Mouse (Mus musculus) lung, embryonic 16.5 days (tissue): ENCODE results near the gene Tgif2. TPM values are rescaled to one million over a fixed set of nuclear protein-coding genes. Genes with fewer than 3 reads are reported as not detected.
"Not testable (repeated sequence)": the region's sequence is repeated elsewhere in the genome, so short reads cannot be mapped to it uniquely, and the experiment has no call there.

Experiments
- ATAC-seq: fragments of 200-750 bp; cut with Nextera tagmentation; 2 replicates; pipeline ENCODE4 v1.8.0; 2017; ENCODE audit warnings: low read depth, mild to moderate bottlenecking, moderate library complexity
- H3K27ac ChIP-seq: fragments of 300-500 bp; sonication (generic); 2 replicates; pipeline ENCODE4 v1.5.1; 2014; ENCODE audit warnings: mild to moderate bottlenecking, control low read depth, low read length
- H3K27me3 ChIP-seq: fragments of 300-500 bp; sonication (generic); 2 replicates; pipeline ENCODE4 v1.6.1; 2014; ENCODE audit warnings: low read depth, low read length, mixed read lengths; ENCODE audit not compliant: control insufficient read depth, insufficient read depth
- H3K36me3 ChIP-seq: fragments of 300-500 bp; sonication (generic); 2 replicates; pipeline ENCODE4 v1.6.1; 2014; ENCODE audit warnings: low read length; ENCODE audit not compliant: control insufficient read depth, insufficient read depth
- H3K4me1 ChIP-seq: fragments of 300-500 bp; sonication (generic); replicated peaks from 2 replicates; pipeline ENCODE4 v1.6.1; 2014; ENCODE audit warnings: low read length, mixed read lengths; ENCODE audit not compliant: control insufficient read depth, insufficient read depth
- H3K4me2 ChIP-seq: fragments of 300-500 bp; sonication (generic); 2 replicates; pipeline ENCODE4 v1.6.1; 2014; ENCODE audit warnings: low read depth, low read length, control low read depth
- H3K4me3 ChIP-seq: fragments of 300-500 bp; sonication (generic); 2 replicates; pipeline ENCODE4 v1.5.1; 2014; ENCODE audit warnings: mild to moderate bottlenecking, low read length, control low read depth
- H3K9ac ChIP-seq: fragments of 300-500 bp; sonication (generic); 2 replicates; pipeline ENCODE4 v1.6.1; 2014; ENCODE audit warnings: low read length, control low read depth
- H3K9me3 ChIP-seq: fragments of 300-500 bp; sonication (generic); 2 replicates; pipeline ENCODE4 v1.6.1; 2016; ENCODE audit warnings: low read length; ENCODE audit not compliant: control insufficient read depth
- WGBS: fragments of 180-500 bp; shearing (Covaris S2); extraction: QIAGEN DNeasy Blood & Tissue Kit; methylation state at CpG from one replicate; pipeline ENCODE4 v1.1.7; 2014; 5-methylcytosine and 5-hydroxymethylcytosine counted together
- polyA plus RNA-seq: library from polyadenylated mRNA; unstranded; fragments of >200 nt; fragmentation: Nextera tagmentation; extraction: Ambion mirVana; gene quantifications from 2 replicates; pipeline ENCODE4 v1.2.1, GENCODE M21; 2015

Gene Tgif2
- polyA plus RNA-seq, 1 experiment from 2014 or later = 47.7 TPM

DNA sequence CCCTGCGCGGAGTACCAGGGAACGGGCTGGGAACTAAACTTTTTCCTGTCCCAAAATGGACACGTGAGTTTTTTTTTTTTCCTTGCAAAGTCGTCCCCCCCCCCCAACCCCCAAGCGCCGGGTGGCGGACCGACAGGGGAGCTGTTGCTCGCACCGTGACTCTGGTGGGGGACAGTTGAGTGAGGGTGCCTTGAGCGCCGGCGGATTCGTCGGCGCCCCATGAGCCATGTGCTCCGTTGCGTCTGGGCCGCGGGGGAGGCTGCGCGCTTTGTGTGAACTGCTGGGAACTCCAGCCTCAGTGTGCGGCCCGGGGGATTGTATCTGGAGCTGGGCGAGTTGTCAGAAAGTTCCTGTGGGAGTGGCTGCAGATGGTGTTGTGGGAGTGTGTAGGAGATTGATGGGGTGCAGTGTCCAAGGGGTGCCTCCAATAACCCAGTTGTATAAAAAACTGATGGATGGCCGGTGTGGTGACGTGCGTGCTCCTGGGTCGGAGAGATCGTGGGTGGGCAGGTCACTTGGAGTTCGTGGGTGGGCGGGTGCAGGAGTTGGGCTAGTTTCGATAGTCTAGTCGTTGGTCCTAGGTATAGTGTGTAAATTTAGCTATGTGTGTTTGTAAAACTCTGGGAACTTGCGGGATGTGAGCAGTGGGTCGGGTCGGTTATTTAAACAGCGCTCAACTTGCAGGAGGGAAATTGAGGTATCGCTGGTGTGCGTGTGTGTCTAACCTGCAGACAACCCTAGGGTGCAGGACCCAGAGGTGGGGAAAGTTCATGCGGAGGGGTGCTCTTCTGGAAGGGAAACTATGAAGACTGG, 1.4 kb downstream of the Tgif2 start:
- ATAC-seq = peak; percentile 26
- peaks cover 60% of the 10 kb centered on the region for H3K4me1 ChIP-seq

DNA sequence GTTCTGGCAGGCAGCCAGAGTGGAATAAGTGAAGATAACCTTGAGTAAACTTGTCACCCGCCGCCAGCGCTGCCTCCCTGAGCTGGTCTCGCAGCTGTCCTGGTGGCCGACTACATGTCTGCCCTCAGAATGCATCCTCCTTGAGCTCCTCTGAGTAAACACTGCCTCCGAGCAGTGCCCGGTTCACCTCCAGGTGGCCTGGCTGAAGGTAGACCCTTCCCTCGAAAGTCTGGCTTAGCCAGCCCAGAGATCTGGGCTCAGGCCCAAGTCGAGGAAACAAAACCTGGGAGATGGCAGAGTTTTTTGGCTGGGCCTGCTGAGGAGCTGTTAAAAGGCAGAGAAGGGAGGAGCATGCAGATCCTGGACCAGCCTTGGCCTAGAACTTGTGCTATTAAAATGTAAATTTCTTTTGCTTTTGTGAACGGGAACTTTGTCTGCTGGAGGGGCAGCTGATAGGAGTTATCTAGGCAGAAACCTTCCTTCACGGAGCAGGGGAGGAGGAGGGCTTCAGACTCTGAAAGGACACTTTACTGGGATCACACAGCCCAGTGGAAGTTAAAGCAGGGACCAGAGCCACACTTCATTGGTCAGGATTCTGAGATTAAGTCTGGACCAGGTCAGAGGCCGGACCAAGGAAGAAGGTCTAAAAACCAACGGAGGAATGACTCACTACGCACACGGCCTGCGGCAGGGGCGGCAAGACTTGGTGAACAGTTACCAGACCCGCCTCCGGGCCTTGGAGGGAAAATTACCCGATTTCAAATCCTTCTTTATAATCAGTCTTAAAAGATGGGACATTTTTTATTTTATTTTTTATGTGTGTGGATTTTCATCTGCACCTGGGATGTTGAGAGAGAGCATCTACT, 2.3 kb downstream of the Tgif2 start:
- Histone ChIP-seq H3K27me3 (no peaks in the 10 kb centered on the region), H3K4me3 (peak overlapping the region; percentile 91), H3K4me1 (peaks cover 60% of the 10 kb centered on the region), H3K4me2 (peak overlapping the region; percentile 94), H3K9ac (peak overlapping the region; percentile 93), H3K36me3 (peaks cover 3% of the 10 kb centered on the region), H3K27ac (peak overlapping the region; percentile 98), H3K9me3 (no peaks in the 10 kb centered on the region)
- ATAC-seq = 0 out of 2 replicates have a peak, but pooled peaks have one; percentile 0
- WGBS = 7% methylated on average over 20 of the region's 20 CpGs

More for the DNA sequence above, 1.4 kb downstream of the Tgif2 start:
- Histone ChIP-seq H3K4me2 (peak overlapping the region; percentile 94), H3K9ac (peak overlapping the region; percentile 93), H3K4me3 (peak overlapping the region; percentile 91), H3K27ac (peak overlapping the region; percentile 98), H3K9me3 (no peaks in the 10 kb centered on the region), H3K27me3 (no peaks in the 10 kb centered on the region), H3K36me3 (peaks cover 3% of the 10 kb centered on the region)
- under 1% methylated on average over 35 of the region's 42 CpGs for WGBS

DNA sequence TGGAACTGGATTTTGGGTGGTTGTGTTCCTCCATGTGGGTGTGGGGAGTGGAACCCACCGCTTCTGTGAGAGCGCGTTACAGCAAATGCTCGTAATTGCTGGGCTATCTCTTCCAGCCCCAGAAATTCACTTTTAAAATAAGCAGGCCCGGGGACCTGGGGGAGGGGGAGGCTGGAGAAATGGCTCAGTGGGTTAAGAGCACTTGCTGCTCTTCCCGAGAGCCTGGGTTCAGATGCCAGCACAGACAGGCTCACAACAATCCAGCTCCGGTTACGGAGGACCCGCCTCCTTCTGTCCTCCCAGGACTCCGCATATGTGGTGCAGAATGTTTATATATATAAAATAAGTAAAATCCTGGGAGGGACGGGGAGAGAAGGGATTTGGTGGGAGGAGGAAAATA, 2.9 kb downstream of the Tgif2 start:
- Histone ChIP-seq H3K4me2 (peak overlapping the region; percentile 94), H3K9me3 (no peaks in the 10 kb centered on the region), H3K36me3 (peaks cover 8% of the 10 kb centered on the region), H3K4me1 (peaks cover 60% of the 10 kb centered on the region), H3K9ac (peak overlapping the region; percentile 93), H3K27me3 (no peaks in the 10 kb centered on the region), H3K27ac (peak overlapping the region; percentile 98), H3K4me3 (peak overlapping the region; percentile 91)
- 14% methylated on average over 11 of the region's 11 CpGs for WGBS
- no peak for ATAC-seq

DNA sequence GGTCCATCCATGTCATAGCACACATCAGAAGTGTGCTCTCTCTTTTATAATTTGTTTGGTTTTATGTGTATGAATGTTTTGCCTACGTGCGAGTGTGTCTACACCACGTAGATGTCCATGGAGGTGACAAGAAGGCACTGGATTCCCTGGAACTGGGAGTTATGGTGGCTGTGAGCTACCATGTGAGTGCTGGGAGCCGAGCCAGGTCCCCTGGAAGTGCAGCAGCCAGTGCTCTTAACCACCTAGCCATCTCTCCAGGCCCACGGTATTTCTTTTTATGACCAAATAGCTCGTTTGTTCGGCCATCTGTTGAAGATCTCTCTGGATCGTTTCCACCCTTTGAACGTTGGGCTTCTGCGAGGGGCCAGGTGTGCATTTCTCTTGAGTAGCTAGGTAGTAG, 3.5 kb downstream of the Tgif2 start:
- no peak for ATAC-seq
- Histone ChIP-seq H3K9ac (no peak overlapping the region), H3K4me1 (peaks cover 56% of the 10 kb centered on the region), H3K27me3 (no peaks in the 10 kb centered on the region), H3K4me2 (no peak overlapping the region), H3K36me3 (peaks cover 8% of the 10 kb centered on the region), H3K4me3 (no peak overlapping the region), H3K27ac (no peak overlapping the region), H3K9me3 (no peaks in the 10 kb centered on the region)
- 57% methylated on average over 10 of the region's 10 CpGs for WGBS

DNA sequence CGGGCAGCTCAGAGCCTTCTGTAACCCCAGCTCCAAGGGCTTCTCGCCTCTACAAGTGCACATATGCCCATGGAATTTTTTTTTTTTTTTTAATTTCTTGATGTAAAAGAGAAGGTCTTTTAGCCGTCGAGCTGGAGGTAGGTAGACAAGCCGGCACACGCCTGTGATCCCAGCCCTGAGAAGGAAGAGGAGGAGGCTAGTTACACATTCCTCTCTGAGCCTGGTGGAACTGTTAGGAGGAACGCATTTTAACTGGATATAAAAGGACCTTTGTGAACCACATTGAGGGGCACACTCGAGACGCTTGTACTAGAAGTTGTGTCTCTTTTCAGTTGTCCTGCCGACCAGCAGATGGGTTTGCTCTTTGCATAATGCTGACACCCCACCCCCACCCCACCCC, 4.9 kb downstream of the Tgif2 start:
- no peak for ATAC-seq
- Histone ChIP-seq H3K9me3 (no peaks in the 10 kb centered on the region), H3K4me1 (peaks cover 46% of the 10 kb centered on the region), H3K4me2 (peak overlapping the region; percentile 10; the same call in 1 of the 2 replicates), H3K4me3 (no peak overlapping the region), H3K27me3 (no peaks in the 10 kb centered on the region), H3K36me3 (peaks cover 11% of the 10 kb centered on the region), H3K9ac (no peak overlapping the region; the same call in 1 of the 2 replicates), H3K27ac (peak overlapping the region; percentile 71)
- WGBS = 31% methylated on average over 10 of the region's 10 CpGs

DNA sequence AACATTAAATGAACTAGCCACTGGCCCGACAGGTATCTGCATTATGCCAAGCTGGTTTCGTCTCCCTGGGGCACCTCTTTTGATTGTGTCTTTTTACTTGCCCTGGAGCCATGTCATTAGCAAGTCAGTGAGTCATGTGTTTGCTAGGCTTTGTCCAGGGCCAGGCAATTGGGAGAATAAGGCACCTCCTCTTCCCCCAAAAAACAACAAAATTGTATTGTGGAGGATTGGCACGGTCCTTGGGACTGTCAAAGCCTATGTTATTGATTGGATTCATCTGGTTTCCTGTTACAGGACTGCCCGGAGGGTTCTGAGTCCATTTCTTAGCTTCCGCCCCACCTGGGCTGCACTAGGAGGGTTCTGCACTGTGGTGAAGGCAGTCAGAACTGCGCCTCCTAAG, 7.8 kb downstream of the Tgif2 start:
- H3K27me3 ChIP-seq = no peaks in the 10 kb centered on the region
- H3K9me3 ChIP-seq = no peaks in the 10 kb centered on the region
- 64% methylated on average over 6 of the region's 6 CpGs for WGBS
- peaks cover 34% of the 10 kb centered on the region for H3K4me1 ChIP-seq
- H3K4me2 ChIP-seq = no peak overlapping the region
- H3K9ac ChIP-seq = no peak overlapping the region
- H3K27ac ChIP-seq = no peak overlapping the region
- H3K36me3 ChIP-seq = peaks cover 21% of the 10 kb centered on the region
- H3K4me3 ChIP-seq = no peak overlapping the region
- no peak for ATAC-seq

DNA sequence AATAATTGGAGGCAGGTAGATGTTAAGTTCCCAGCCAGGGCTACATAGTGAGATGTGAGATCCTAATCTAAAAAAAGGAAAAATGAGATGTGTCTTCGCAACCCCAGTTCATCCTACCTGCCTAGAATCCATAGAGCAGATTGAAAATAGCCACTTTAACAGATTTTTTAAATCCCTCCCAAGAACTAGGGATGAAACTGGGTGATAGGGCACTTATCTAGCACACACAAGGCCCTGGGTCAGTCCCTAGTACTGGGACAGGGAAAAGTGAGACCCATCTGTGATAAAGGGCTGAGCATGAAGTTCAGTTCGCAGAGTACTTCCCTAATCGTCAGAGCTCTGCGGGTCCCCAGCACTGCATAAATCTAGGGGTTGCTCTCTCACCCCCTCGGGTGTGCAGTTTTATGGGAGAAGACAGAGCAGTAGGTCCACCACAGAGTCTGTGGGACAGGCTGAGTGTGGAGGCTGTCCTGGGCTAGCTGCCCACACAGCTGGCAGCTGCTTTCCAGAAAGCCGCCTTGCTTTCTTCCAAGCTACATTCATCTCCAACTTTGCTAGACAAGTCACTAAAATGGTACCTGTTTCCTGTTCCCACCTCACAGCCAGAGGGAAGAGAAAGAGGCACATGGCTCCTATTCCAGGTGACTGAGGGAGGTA, 8.8 kb downstream of the Tgif2 start:
- Histone ChIP-seq H3K27ac (no peak overlapping the region), H3K9me3 (no peaks in the 10 kb centered on the region), H3K4me2 (no peak overlapping the region), H3K27me3 (no peaks in the 10 kb centered on the region), H3K36me3 (peaks cover 21% of the 10 kb centered on the region), H3K4me1 (peaks cover 24% of the 10 kb centered on the region), H3K9ac (no peak overlapping the region), H3K4me3 (no peak overlapping the region)
- ATAC-seq = no peak
- WGBS = 73% methylated on average over 6 of the region's 6 CpGs

DNA sequence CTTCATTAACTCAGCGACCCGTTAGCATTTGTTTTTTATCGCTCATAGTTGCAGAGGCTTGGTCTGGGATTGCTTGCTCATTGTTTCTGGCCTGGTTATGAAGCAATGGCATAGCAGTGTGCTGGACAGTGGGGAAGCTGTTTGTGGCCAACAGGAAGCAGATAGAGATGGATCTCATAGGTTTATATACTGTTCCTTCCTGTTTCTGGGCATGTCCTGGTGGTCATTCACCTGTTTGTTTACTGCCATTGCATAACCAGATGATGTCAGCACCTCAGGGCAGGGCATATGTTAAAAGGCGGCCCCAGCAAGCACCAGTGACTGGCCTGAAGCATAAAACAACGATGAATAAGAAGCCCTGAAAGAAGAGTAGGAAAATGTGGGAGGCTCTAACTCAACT, 10.7 kb downstream of the Tgif2 start:
- H3K4me3 ChIP-seq = no peak overlapping the region
- no peak overlapping the region for H3K4me2 ChIP-seq
- no peaks in the 10 kb centered on the region for H3K9me3 ChIP-seq
- H3K36me3 ChIP-seq = peaks cover 21% of the 10 kb centered on the region
- 72% methylated on average over 5 of the region's 5 CpGs for WGBS
- peaks cover 6% of the 10 kb centered on the region for H3K4me1 ChIP-seq
- no peak for ATAC-seq
- no peak overlapping the region for H3K9ac ChIP-seq
- no peak overlapping the region for H3K27ac ChIP-seq
- H3K27me3 ChIP-seq = no peaks in the 10 kb centered on the region

DNA sequence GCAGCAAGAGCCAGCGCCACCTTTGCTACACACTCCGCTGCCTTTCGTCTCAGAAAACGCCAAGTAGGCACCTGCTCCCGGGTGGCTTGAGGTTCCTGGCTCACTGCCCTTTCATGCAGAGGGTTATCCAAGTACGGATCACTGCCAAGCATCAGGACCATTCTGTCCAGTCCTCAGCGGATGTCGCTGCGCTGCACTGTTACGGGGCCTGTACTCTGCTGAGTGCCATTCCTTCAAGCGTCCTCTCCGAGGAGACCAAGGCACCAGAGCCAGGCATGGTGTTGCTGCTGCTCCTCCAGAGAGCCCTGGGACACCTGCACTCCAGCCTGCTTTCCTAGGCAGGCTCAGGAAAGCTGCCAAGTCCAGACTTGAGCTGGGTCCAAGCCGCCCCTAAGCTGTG, 13.8 kb downstream of the Tgif2 start:
- H3K36me3 ChIP-seq = peaks cover 19% of the 10 kb centered on the region
- H3K27ac ChIP-seq, H3K4me3 ChIP-seq, H3K9ac ChIP-seq, H3K9me3 ChIP-seq, H3K4me1 ChIP-seq, H3K4me2 ChIP-seq, H3K27me3 ChIP-seq: not testable (repeated sequence)
- WGBS = 59% methylated on average over 7 of the region's 13 CpGs
- ATAC-seq = peak; percentile 37
